Mouse (Mus musculus) layer of hippocampus, postnatal 14 days (tissue): Measurements from ENCODE around the gene Mpzl1. TPM values are rescaled to one million over a fixed set of nuclear protein-coding genes. Genes with fewer than 3 reads are reported as not detected.
A peak's percentile ranks its signal among the peaks of the same experiment; 100 is the strongest.
"Not testable (repeated sequence)": the region's sequence is repeated elsewhere in the genome, so short reads cannot be mapped to it uniquely, and the experiment has no call there.

ENCODE experiments used
- DNase-seq, 2 experiments: peaks; one replicate each; pipeline ENCODE4 v3.0.0; 2021 to 2022; ENCODE audit warnings: low spot score in 2 of 2, mixed read lengths in 1 of 2
- long read RNA-seq, 2 experiments: library from polyadenylated mRNA; stranded (forward); transcript quantifications; one replicate each; pipeline ENCODE4 v2.0.0; 2021
- total RNA-seq, 2 experiments: library from RNA; stranded (reverse); gene quantifications; 2 replicates each; pipeline ENCODE4 v1.2.3; 2021

Gene Mpzl1
- total RNA-seq = 10 to 100 TPM; 73.9 to 80.1 TPM
- long read RNA-seq, experiment 1, transcript Mpzl1-201 (5 exons, 2,171 nt) = minor isoform, 46 of 133 reads
- long read RNA-seq, experiment 1, transcript Mpzl1-202 (6 exons, 2,285 nt) = major isoform, 73 of 133 reads
- long read RNA-seq, experiment 1, partial matches to known transcripts = 4 of 133 reads
- long read RNA-seq, experiment 1, other reads (novel, unspliced or antisense) = 9 of 133 reads
- long read RNA-seq, experiment 2, transcript Mpzl1-202 (6 exons, 2,285 nt) = minor isoform, 65 of 155 reads
- long read RNA-seq, experiment 2, transcript Mpzl1-201 (5 exons, 2,171 nt) = major isoform, 78 of 155 reads
- long read RNA-seq, experiment 2, partial matches to known transcripts = 5 of 155 reads
- long read RNA-seq, experiment 2, other reads (novel, unspliced or antisense) = 7 of 155 reads

GRCm38 (mm10) chr1:165634151-165634884 lies at the start of gene Mpzl1:
Gene Mpzl1, minus strand, starts transcription at chr1:165634538.
- peak; percentile 97 to 99 for DNase-seq

GRCm38 (mm10) chr1:165682056-165682853 lies 47.9 kb upstream of the Mpzl1 start:
- DNase-seq = no peak

GRCm38 (mm10) chr1:165681045-165681794 lies 46.9 kb upstream of the Mpzl1 start:
- DNase-seq = no peak

GRCm38 (mm10) chr1:165680086-165680485 lies 45.7 kb upstream of the Mpzl1 start:
- not testable (repeated sequence) for DNase-seq

- DNase-seq = no peak
These were observed 45.3 kb upstream of the Mpzl1 start for GRCm38 (mm10) chr1:165679618-165679997.

GRCm38 (mm10) chr1:165678861-165679617 lies 44.7 kb upstream of the Mpzl1 start:
- no peak for DNase-seq

GRCm38 (mm10) chr1:165677558-165677957 lies 43.2 kb upstream of the Mpzl1 start:
- DNase-seq = no peak

GRCm38 (mm10) chr1:165676993-165677392 lies 42.7 kb upstream of the Mpzl1 start:
- no peak for DNase-seq

GRCm38 (mm10) chr1:165675167-165675566 lies 40.8 kb upstream of the Mpzl1 start:
- no peak for DNase-seq

GRCm38 (mm10) chr1:165672355-165672754 lies 38.0 kb upstream of the Mpzl1 start:
- no peak for DNase-seq

GRCm38 (mm10) chr1:165670056-165670455 lies 35.7 kb upstream of the Mpzl1 start:
- DNase-seq = no peak

- DNase-seq = no peak
These were observed 34.6 kb upstream of the Mpzl1 start for GRCm38 (mm10) chr1:165668904-165669303.

- no peak for DNase-seq
These were observed 33.0 kb upstream of the Mpzl1 start for GRCm38 (mm10) chr1:165667380-165667779.

- DNase-seq = no peak
These were observed 32.6 kb upstream of the Mpzl1 start for GRCm38 (mm10) chr1:165666944-165667343.

GRCm38 (mm10) chr1:165665758-165666157 lies 31.4 kb upstream of the Mpzl1 start:
- DNase-seq = no peak

GRCm38 (mm10) chr1:165663277-165663676 lies 28.9 kb upstream of the Mpzl1 start:
- no peak for DNase-seq

- DNase-seq = no peak
These were observed 28.3 kb upstream of the Mpzl1 start for GRCm38 (mm10) chr1:165662426-165663192.

GRCm38 (mm10) chr1:165661725-165662124 lies 27.4 kb upstream of the Mpzl1 start:
- DNase-seq = no peak

GRCm38 (mm10) chr1:165661191-165661590 lies 26.9 kb upstream of the Mpzl1 start:
- no peak for DNase-seq
